Mouse (Mus musculus) megakaryocyte, embryonic 14.5 days (primary cell): Measurements from ENCODE around the gene Cntn4.

Experiments
- FLI1 ChIP-seq: IDR thresholded peaks from 2 replicates; pipeline ENCODE4 v1.6.1; 2012; ENCODE audit warnings: low read length, inconsistent platforms, mixed read lengths
- GATA1 ChIP-seq: IDR thresholded peaks from 3 replicates; pipeline ENCODE4 v1.6.1; 2012; ENCODE audit warnings: mixed read lengths, low read length, inconsistent platforms, borderline replicate concordance

DNA sequence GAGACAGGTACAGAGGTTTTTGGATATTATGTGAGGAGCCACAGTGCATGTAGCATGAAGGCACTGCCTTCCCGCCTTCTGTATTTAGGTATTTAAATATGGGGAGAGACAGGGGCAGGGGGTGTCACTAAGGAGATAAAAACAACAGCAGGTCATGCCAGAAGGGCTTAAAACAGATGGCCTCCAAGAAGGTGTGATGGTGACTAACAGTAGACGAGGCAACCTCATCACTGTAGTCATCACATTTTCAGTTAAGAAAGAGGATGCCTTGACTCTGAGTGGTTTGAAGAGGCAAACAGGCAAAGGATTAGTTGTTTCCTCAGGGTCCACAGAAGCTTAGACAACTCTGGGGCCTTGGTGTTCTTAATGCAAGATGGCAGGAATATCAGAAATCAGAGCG is 655.0 kb downstream of the Cntn4 start:
- TF ChIP-seq GATA1 = no peak
- no peak for TF ChIP-seq FLI1
